Mouse (Mus musculus) adrenal gland, adult 2 months (tissue): ENCODE measurements at regions not wholly inside any gene's neighbourhood (a gene's known extent, or its start where the extent isn't known, plus 50 kb on each side); places are given as distances from the start of the nearest gene placed in this dataset.

Experiments
- DNase-seq: peaks from one replicate; pipeline ENCODE4 v3.0.0; 2021

DNA sequence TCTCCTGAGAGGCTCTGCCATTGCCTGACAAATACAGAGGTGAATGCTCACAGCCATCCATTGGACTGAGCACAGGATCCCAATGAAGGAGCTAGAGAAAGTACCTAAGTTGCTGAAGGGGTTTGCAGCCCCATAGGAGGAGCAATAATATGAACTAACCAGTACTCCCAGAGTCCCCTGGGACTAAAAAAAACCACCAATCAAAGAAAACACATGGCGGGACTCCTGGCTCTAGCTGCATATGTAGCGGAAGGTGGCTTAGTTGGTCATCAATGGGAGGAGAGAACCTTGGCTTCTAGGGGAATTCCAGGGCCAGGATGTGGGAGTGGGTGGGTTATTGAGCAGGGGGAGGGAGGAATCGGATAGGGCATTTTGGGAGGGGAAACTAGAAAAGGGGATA, 207.8 kb downstream of the Otol1 start:
- DNase-seq: no peak

DNA sequence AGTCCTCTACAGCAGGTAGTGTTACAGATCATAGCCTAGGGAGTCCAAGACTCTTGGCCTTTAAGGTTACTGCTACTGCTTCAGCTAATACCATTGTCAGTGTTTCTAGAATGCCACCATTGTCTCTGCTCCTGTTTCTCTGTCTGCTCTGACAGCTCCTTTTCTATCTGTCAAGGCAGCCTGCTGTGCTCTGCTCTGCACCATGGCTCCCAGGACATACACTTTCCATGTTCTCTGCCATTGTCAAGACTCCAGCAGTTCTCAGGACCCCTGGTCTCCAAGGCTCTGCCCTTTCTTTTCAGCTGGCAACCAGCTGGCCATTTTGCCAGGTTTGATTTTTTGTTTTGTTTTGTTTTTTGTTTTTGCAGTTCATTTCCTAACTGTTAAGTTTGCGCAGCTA, 208.7 kb downstream of the Otol1 start:
- no peak for DNase-seq

DNA sequence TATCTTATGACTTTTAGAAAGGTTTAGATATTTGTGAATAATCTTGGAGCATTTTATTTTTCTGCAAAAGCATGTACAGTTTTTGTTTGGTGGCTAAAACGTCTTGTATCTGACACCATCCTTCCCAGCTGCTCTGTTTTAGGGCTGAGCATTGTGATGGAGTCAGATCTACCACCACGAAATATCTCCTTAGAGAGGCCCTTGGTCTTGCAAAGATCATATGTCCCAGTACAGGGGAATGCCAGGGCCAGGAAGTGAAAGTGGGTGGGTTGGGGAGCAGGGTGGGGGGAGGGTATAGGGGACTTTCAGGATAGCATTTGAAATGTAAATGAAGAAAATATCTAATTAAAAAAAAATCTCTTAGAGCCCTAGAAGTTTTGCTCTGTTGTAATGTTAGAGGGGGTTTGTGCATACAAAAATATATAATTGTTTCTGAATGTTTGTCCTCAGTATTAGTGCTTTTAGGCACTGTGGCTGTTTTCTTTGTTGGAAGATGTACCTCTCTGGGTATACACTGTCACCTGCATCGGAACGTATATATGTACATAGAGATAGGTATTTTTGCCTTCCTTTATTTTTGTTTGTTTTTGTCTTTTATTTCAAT, 211.4 kb downstream of the Otol1 start:
- DNase-seq: no peak

DNA sequence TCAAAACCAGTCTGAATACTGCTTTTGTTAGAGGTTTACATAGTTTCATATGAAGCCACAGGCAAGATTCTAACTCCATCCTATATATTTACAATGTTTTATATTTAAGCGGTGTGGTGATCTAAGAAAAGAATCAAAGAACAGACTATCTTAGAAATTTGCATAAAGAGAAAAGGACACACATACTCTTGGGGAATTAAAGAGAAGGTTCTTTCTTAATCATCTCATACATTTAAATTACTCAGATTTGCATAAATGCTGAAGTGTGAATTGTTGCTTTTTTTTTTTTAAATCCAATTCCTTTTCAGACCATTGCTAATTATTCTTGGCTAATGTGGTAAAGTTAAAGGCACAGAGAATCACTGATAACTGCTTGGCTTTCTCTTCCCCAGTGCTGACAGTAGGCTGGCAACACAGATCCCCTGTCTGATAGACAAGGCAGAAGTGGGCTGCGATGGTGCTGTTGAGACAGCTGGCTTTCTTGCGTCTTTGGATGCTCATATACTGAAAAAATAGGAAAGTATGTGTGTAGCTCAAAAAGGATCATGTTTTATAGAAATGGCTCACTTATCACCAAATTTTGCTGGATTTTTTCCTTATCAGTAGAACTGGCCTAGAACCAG, 216.1 kb downstream of the Otol1 start:
- no peak for DNase-seq

DNA sequence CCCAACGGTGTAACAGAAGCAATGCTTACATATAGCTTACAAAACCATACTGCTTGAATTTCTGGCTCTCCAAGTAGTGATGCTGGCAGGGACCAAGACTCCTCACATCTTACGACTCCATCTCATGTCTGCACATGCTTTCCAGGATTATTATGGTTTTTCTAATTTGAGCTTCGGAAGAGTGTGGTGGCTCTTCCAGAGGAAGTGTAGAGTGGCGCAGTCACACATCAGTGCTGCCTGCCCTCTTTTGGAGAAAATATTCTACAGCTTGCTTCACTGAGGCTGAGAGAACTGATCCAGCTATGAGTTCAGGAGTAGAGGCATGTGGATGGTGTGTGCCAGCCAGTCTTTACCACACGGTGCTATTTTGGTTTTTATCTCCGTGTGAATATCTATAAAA, 217.4 kb downstream of the Otol1 start:
- DNase-seq: no peak

DNA sequence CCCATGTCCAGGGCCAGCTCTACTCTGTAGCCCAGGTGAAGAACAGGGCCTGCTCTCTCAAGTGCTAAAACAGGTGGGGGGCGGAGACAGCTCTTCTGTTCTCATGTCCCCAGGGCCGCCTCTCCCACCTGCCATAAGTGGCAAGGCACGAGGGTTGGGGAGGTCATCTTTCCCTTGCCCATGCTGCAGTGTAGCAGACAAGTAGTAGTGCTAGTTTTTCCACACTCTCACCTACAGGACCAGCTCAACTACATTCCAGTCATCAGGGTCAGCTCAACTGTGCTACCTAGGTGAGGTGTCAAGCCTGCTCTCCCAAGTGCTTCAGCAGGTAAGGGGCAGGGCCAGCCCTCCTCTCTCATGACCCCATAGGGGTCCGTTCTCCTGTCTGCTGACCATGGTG, 219.8 kb downstream of the Otol1 start:
- no peak for DNase-seq

DNA sequence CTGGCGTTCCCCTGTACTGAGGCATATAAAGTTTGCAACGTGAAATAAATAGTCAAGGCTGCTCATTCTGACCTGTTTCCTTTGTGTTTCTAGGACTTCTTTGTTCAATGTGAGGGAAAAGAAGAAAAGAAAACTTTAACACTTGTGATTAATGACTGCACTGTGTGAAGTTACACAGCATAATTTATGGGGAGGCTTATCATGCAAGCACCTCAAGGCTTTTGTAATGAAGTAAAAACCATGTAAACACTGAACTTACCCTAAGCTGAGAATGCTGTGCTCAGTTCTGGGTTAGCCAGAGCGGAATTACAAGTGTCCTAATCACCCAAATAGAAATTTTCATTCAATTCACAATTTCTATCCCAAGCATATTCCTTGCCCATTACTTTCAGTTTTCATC, 241.2 kb downstream of the Otol1 start:
- no peak for DNase-seq

DNA sequence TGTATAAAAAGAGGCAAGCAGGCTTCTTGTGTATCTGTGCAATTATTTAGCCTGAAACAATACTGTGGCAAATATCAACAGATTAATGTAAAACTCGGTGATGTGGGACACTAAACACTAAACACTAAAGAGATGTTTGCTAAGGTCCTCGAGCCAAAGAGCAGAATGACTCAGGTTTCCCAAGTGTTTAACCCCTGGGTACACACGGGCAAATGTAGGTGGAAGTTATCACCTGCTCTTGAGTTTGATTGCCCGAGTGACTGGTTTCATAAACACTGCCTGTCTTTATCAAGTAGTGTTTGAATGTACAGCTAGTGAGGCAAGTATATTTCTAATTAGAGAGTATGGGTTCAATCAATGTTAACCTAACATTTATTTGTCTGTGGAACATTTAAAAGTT, 242.5 kb downstream of the Otol1 start:
- DNase-seq: no peak

DNA sequence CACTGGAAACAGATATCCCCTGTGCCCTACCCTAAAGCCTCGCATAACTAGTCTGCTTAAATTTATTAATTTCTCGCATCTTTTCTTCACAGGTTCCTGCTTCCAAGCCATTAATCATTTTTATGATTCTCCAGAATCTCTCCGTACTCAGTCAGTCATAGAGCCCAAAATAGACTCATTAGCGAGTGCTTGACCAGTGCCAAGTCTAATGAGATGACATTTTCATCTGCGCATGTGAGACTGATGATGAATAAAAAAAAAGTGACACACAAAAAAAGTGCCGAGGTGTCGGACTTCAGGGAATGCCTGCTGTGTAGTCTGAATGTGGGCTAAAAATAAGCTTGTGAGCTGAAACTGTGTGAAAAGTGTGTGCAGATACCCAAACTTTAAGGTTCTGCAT, 243.3 kb downstream of the Otol1 start:
- DNase-seq: no peak

DNA sequence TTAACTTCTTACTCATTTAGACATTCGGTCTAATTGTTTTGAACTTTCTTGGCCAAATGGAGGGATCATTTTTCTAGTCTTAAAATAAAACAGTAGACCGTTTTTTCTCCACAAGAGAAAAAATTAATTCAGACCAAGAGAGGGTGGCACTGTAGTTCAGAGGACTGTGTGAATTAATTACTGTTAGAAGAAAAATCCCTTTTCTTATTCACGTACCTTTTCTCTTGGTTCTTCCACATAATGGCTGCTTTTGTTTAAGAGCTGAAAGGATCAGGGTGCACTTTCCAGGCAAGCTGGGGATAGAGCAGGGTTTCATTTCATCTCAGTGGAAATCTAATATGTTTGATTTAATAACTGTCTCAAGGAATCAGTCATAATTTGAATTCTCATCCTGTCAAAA, 255.9 kb downstream of the Otol1 start:
- DNase-seq: no peak

DNA sequence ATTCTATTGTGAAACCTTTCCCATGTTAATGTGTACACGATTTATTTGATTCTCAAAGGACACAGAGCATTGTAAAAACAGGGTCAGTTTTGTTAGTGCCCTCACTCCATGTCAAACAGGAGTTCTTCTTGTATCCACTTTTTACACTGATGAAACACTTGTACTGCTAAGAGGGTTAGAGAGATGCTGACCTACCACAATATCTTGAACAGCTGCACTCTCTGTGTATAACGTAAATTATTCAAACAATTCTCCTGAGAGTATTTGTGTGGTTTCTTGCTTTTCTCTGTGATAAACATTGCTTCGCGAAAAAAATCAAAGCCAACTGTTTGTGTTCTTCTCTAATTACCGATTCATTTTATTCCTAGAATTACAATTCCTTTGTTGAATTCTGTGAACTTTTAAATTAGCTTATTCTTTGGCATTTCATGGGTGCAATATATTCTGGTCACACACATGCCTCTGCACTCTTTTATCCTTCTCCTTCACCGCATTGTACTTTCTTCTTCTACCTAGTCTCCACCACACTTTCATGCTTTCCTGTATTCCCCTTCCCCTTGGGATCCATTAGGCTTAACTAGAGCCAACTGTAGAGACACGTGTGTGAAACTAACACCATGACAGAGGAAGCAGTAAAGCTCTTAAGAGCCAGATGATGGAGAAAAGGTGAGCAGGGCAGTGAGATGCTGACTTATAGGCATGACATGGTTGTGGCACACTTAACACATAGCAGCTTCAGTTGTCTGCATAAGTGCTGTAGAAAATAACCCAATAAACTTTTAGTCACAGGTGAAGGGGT, 281.4 kb downstream of the Otol1 start:
- DNase-seq: no peak

DNA sequence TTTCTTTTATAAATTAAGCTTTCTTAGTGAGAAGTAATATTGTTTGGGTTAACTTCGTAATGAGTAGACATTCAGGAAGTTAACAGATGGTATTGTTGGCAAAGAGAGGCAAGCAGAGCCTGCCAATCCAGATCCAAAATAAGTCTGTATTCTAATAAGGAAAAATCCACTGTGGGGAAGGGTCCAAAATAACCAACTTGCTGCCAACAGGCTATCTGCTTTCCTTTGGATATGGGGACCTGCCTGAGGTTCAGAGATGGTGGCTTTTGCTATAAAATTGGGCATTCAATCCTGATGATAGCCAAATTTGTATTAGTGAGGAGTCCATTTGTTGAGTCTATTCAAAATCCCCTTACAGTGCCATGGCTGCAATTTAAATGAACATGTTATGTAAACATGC, 300.1 kb downstream of the Otol1 start:
- DNase-seq: no peak

DNA sequence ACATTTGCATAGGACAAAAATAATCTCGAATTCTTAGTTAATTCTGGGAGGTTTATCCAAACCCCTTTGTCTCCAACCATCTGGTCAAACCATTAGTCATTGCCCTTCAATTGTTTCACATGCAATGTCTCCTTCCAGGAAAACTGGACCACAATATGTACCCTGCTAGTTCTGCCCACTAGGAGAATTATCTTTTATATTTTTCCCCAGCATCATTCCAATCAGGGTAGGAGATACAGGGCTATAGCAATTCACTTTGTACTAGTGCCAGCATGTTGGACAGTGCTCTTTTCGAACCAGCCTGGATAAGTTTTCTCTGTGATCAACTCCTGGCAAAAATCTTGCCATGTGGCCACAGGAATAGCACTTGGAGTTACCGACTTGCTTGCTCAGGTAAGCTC, 300.6 kb downstream of the Otol1 start:
- DNase-seq: no peak

DNA sequence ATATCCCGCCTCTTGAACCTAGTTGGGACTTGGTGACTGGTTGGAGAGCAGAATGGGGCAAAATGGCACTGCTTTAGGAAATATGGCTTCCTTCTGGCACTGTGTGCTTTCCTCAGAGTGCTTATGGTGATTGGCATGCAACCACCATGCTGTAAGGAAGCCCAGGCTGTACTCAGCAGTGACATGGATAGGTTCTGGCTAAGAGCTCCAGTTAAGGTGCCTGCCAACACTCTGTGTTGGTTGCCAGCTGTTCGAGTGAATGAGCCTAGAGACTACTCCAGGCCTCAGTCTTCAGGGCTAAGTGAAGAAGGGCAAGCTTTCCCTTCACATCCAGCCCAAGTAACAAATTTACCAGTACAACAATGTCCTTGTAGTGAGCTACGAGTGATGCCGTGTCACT, 301.9 kb downstream of the Otol1 start:
- DNase-seq: no peak

DNA sequence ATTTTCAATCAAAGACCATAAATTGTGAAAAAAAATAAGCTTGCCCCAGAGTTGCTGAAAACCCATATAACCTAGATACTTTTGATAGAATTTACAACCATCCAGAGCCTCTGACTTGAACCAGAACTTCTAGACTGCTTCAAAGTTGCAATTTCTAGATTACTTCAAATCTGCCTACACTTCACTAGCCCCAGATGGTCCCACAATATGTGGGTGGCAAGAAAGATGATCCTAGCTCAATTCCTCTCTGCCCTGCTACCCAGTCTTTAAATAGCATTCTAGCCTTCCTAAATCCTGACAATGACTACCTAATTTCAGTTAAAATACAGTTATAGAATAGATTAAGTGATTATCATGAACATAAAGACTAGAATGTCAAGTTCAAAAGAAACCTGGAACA, 303.6 kb downstream of the Otol1 start:
- DNase-seq: no peak

DNA sequence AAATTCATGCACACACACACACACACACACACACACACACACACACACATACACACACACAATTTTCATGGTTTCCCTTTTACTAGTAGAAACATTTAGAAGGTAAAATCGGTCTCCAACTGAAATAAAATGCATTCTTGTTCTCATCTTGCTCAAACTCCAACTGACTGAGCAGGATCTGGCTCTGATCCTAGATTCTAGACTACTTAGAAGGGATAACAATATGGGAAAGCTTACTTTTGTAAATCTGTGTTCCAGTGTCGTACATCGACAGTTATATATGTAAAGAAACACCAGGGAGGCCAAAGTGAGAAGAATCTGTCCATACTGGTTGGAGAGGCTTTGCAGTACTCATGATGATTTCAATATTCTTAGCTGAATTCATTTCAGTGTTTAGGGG, 304.6 kb downstream of the Otol1 start:
- DNase-seq: no peak

DNA sequence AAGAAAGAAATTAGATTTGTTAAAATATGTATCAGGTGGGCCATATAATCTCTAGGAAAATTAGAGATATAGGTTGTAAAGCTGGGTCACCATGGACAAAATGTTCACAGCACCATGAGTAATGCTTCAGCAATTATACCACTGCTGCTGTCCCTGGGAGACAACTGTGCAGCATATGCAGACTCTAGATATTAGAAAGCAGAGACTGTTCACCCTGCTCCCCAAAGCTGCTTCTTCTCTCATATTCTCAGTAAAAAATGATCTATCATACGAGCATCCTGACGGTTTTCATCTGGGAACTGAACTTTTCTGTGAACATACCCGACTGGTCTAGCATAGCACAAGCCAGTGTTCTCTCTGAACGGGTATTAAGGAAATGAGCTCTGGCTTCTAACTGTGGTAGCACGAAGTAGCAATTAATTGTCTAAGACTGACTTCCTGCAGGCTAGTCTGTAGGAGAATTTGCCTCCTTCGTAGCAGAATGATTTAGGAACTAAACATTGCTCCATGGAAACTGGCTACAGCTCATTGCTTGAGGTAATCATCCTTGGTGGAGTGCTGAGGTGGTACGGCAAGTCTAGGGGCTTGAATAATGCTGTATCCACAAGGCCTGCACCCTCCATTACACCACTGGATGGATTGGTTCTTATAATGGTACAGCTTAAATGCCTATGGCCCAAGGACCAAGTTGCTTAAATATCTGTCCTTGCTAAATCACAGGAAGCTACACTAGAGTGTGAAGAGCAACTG, 305.9 kb downstream of the Otol1 start:
- no peak for DNase-seq

DNA sequence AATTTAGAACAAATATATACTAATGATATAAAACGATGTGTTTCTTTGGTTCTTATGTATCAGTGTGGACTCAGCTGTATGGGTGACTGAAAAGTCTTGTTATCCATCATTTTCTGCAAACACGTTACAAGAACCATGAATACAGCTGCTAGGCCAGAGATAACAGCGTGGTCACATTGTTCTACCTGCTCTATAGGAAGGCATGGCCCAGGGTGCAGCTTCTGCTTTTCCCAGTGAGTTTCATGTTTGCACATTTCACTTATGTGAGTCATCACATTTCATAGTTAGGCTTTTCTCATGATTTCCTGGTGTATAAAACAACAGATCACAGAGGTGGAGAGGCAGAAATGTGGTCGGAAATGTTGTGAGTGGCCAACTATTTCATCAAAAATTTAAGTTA, 306.8 kb downstream of the Otol1 start:
- no peak for DNase-seq

DNA sequence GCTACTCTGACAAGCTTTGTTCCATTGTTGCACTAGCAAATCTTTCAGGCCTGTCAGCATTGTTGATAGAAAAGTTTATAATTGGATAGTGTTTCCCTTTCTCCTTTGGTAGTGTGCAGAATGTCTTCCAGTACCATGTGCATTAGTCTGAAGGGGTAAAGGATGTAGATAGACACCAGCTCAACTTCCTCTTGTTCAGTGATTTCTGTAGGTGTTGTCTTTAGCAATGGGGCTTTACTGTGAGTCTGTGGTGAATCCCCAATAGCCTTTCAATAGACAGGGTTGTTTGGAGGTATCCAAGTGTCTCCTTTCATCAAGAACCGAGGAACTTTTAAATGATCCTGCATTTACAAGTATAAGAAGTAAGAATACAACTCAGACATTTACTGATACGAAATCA, 311.0 kb downstream of the Otol1 start:
- no peak for DNase-seq

DNA sequence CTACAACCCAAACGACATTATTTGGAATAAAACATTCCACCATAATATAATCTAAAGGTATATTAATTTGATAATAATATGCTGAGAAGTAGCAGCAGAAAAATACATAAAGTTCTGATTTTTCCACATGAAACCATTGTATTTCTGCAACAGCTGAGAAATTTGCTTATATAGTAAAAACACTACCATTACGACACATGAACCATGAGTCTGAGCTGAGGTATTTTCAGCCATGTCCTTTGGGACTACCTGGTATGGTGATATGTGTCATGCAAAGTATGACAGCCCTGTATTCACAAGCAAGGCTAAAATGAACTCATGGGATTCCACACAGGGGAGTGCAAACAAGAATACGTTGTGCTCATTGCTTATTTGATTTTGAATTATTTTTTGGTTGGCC, 311.7 kb downstream of the Otol1 start:
- no peak for DNase-seq

DNA sequence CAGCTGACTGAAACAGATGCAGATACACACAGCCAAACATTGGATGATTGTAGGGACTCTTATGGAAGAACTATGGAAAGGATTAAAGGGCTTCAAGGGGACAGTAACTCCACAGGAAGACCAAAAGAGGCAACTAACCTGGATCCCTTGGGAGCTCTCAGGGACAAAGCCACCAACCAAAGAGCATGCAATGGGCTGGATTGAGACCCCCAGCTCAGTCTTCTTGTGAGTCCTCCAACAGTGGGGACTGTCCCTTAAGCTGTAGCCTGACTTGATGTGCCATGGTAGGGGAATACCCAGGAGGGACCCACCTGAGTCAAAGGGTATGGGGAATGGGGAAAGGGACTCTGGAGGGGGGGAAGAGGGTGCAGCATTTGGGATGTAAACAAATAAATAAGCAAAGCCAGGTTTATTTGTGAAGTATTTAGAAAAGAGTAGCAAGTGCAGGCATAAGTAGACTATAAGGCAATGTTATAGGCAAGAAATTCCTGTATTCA, 313.8 kb downstream of the Otol1 start:
- DNase-seq: no peak

DNA sequence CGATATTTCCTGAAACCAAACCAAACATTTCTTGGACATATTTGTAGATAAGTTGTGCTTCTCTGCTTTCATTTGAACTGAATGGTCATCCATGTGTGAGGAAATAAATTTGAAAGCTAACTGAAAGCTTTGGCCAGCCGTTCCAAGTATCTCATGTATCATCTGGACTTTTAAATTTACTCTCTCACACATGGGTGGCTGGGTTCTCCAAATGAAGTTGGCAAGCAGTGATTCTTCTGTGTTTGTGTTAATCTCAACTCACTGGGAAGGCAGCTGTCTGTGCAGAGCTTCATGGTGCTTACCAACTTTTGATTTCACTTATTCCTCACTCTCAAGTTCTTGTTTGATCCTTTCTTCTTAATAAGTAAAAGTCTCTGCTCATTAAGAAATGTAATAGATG, 317.3 kb downstream of the Otol1 start:
- DNase-seq: no peak
